Mouse (Mus musculus): Measurements from ENCODE around the gene Zfp74. TPM values are rescaled to one million over a fixed set of nuclear protein-coding genes. Genes with fewer than 3 reads are reported as not detected.

The Zfp74 gene
- total RNA-seq, 1 experiment from 2014 or later: 2.3 TPM

DNA sequence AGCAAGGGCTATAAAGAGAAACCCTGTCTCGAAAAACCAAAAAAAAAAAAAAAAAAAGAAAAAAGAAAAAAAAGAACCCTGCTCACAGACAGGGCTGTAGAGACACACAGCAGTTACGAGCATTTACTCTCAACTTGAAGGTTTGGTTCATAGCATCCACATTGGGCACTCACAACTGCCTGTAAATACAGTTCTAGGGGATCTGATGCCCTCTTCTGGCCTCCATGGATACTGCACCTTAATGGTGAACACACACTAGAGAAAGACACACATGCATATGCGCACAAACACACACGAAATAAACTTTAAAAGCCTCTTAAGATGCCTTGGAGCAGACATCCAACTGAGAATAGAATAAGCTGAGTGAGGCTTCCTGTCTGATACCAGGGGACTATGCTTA, 55.5 kb downstream of the Zfp74 start:
- no peak for ATAC-seq (replicated peaks; ENCODE audit: insufficient number of reproducible peaks, low FRiP score, low TSS enrichment, poor library complexity, severe bottlenecking)

- no peak for ATAC-seq (replicated peaks; ENCODE audit: insufficient number of reproducible peaks, low FRiP score, low TSS enrichment, poor library complexity, severe bottlenecking)
These were observed 61.1 kb downstream of the Zfp74 start for GRCm38 (mm10) chr7:29892756-29893155.

GRCm38 (mm10) chr7:29890501-29890900, 63.4 kb downstream of the Zfp74 start:
- ATAC-seq (replicated peaks; ENCODE audit: insufficient number of reproducible peaks, low FRiP score, low TSS enrichment, poor library complexity, severe bottlenecking): no peak

DNA sequence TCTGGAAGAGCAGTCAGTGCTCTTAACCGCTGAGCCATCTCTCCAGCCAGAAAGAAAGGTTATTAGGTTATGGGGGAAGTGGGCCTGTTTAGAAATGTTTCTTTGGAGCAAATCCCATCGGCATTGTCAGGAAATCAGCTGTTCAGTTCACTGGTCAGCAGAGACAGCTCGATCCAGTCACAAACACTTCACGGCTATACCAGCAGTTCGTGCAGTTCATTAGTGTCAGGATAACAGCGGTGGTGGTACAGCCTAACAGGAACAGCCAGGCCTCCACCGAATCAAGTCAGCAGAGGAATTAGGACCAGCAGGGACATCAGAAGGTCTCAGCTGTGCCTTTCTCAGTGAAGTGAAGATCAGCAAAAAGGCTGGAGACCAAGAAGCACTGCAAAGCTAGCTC, 73.0 kb downstream of the Zfp74 start:
- ATAC-seq (replicated peaks; ENCODE audit: insufficient number of reproducible peaks, low FRiP score, low TSS enrichment, poor library complexity, severe bottlenecking): no peak

Other genes with a start within 250 kb of the Zfp74 start
- gene Catsperg2, start 227.1 kb downstream of the Zfp74 start, total RNA-seq (2017): not detected in 3 replicates
- gene Zfp84, start 185.5 kb downstream of the Zfp74 start, total RNA-seq (2017): 16.1 to 22.3 TPM (median 18.1 TPM) in 3 replicates
- gene Zfp30, start 170.1 kb downstream of the Zfp74 start, total RNA-seq (2017): 0.39 TPM in 1 of 3 replicates, not detected in the others
- 10.2 to 18.4 TPM (median 11.5 TPM) in 3 replicates for gene Zfp790, start 138.0 kb downstream of the Zfp74 start, total RNA-seq (2017)
- 0.32 to 3.5 TPM (median 1.4 TPM) in 3 replicates for gene Zfp940, start 100.4 kb downstream of the Zfp74 start, total RNA-seq (2017)
- 1.8 to 7.7 TPM (median 4.7 TPM) in 3 replicates for gene Zfp420, start 94.1 kb downstream of the Zfp74 start, total RNA-seq (2017)
- gene Zfp27, start 47.5 kb downstream of the Zfp74 start, total RNA-seq (2017): 4.4 to 8.6 TPM (median 5.5 TPM) in 3 replicates
- gene Zfp383, start 45.9 kb downstream of the Zfp74 start, total RNA-seq (2017): 0.95 to 2.2 TPM in 2 of 3 replicates, not detected in the other
- gene Zfp568, start 29.9 kb upstream of the Zfp74 start, total RNA-seq (2017): 25.8 to 32.8 TPM (median 32.4 TPM) in 3 replicates
- 0.85 to 3.6 TPM (median 1.7 TPM) in 3 replicates for gene Zfp14, start 97.3 kb upstream of the Zfp74 start, total RNA-seq (2017)
- gene Zfp82, start 118.8 kb upstream of the Zfp74 start, total RNA-seq (2017): 3.8 to 9.1 TPM (median 4.3 TPM) in 3 replicates
- not detected in 3 replicates for gene Gm26920, start 136.3 kb upstream of the Zfp74 start, total RNA-seq (2017)
- gene Zfp566, start 136.4 kb upstream of the Zfp74 start, total RNA-seq (2017): 0.43 to 3.1 TPM in 2 of 3 replicates, not detected in the other
- 12.9 to 53.8 TPM (median 19.3 TPM) in 3 replicates for gene Zfp260, start 140.7 kb upstream of the Zfp74 start, total RNA-seq (2017)
- gene Zfp382, start 167.9 kb upstream of the Zfp74 start, total RNA-seq (2017): 3.6 to 16.7 TPM (median 6.6 TPM) in 3 replicates
- 26.9 to 47.7 TPM (median 40.3 TPM) in 3 replicates for gene Zfp146, start 215.7 kb upstream of the Zfp74 start, total RNA-seq (2017)
- not detected in 3 replicates for gene Cox7a1, start 230.1 kb upstream of the Zfp74 start, total RNA-seq (2017)
- gene Capns1, start 244.7 kb upstream of the Zfp74 start, total RNA-seq (2017): 217 to 229 TPM (median 219 TPM) in 3 replicates